Mouse (Mus musculus) CH12.LX (cell line): Measurements from ENCODE around the gene Lpar1. TPM values are rescaled to one million over a fixed set of nuclear protein-coding genes. Genes with fewer than 3 reads are reported as not detected.

Experiments
- DNase-seq: peaks from one replicate; pipeline ENCODE4 v3.0.0-alpha.2; 2013; ENCODE audit errors: extremely low read depth
- H3K27ac ChIP-seq: 2 replicates; pipeline ENCODE4 v1.5.1; 2012; ENCODE audit warnings: low read depth, mild to moderate bottlenecking, control low read depth, moderate library complexity; ENCODE audit not compliant: insufficient read depth
- H3K27me3 ChIP-seq: replicated peaks from 2 replicates; pipeline ENCODE3; 2012; ENCODE audit warnings: inconsistent platforms
- H3K36me3 ChIP-seq, 2 experiments: replicated peaks in 1 of 2; 2 replicates each; pipeline versions ENCODE3 to v1.6.1; 2012; ENCODE audit warnings: inconsistent platforms in 1 of 2, low read length in 1 of 2, mild to moderate bottlenecking in 1 of 2, mixed read lengths in 1 of 2, moderate library complexity in 1 of 2; ENCODE audit not compliant: control insufficient read depth in 1 of 2, insufficient read depth in 1 of 2
- H3K4me1 ChIP-seq, 2 experiments: 2 replicates each; pipeline ENCODE4 v1.6.1; 2012; ENCODE audit warnings: inconsistent platforms in 1 of 2, moderate library complexity in 1 of 2; ENCODE audit not compliant: insufficient read depth in 2 of 2, control insufficient read depth in 1 of 2
- H3K4me2 ChIP-seq: 2 replicates; pipeline ENCODE4 v1.6.1; 2012; ENCODE audit warnings: low read depth, mild to moderate bottlenecking, control low read depth; ENCODE audit not compliant: poor library complexity, insufficient read depth, severe bottlenecking
- H3K4me3 ChIP-seq, 3 experiments: fragments of 150-350 bp in 1 of 3; sonication (generic) in 1 of 3; replicated peaks in 1 of 3; 2 replicates each; pipeline versions ENCODE3 to v1.5.1; 2011 to 2012; ENCODE audit warnings: low read depth in 2 of 3, low read length in 2 of 3, mild to moderate bottlenecking in 2 of 3, moderate library complexity in 2 of 3, control low read depth in 1 of 3, improper control_type of control experiment in 1 of 3, inconsistent platforms in 1 of 3, mixed read lengths in 1 of 3; ENCODE audit not compliant: poor library complexity in 1 of 3
- H3K79me2 ChIP-seq: replicated peaks from 2 replicates; pipeline ENCODE4 v1.6.1; 2012; ENCODE audit warnings: mild to moderate bottlenecking, moderate library complexity; ENCODE audit not compliant: control insufficient read depth, poor library complexity, insufficient read depth, severe bottlenecking; ENCODE audit errors: extremely low read depth
- H3K9ac ChIP-seq: 2 replicates; pipeline ENCODE4 v1.6.1; 2012; ENCODE audit warnings: low read depth, mild to moderate bottlenecking, control low read depth, moderate library complexity; ENCODE audit not compliant: insufficient read depth
- H3K9me3 ChIP-seq: replicated peaks from 2 replicates; pipeline ENCODE3; 2012; ENCODE audit warnings: low read length, inconsistent platforms, mixed read lengths
- CHD1 ChIP-seq: IDR thresholded peaks from 2 replicates; pipeline ENCODE4 v1.6.1; 2012; ENCODE audit warnings: low read depth, low read length, improper control_type of control experiment, inconsistent platforms
- CTCF ChIP-seq, 2 experiments: IDR thresholded peaks in 1 of 2; conservative IDR thresholded peaks in 1 of 2; 2 replicates each; pipeline ENCODE4 v1.5.1; 2011 to 2012; ENCODE audit warnings: low read depth in 2 of 2, low read length in 2 of 2, improper control_type of control experiment in 1 of 2, inconsistent platforms in 1 of 2, mild to moderate bottlenecking in 1 of 2, moderate library complexity in 1 of 2
- ELF1 ChIP-seq: IDR thresholded peaks from 2 replicates; pipeline ENCODE4 v1.6.1; 2014; ENCODE audit warnings: low read depth, mild to moderate bottlenecking, inconsistent platforms, low read length, improper control_type of control experiment
- EP300 ChIP-seq: IDR thresholded peaks from 2 replicates; pipeline ENCODE4 v1.6.1; 2011; ENCODE audit warnings: low read length, improper control_type of control experiment
- IRF4 ChIP-seq: IDR thresholded peaks from 2 replicates; pipeline ENCODE4 v1.6.1; 2014; ENCODE audit warnings: low read depth, mild to moderate bottlenecking, inconsistent platforms, low read length, improper control_type of control experiment
- MAZ ChIP-seq: IDR thresholded peaks from 2 replicates; pipeline ENCODE4 v1.6.1; 2012; ENCODE audit warnings: low read depth, mild to moderate bottlenecking, inconsistent platforms, low read length, improper control_type of control experiment, moderate library complexity
- MEF2A ChIP-seq: IDR thresholded peaks from 2 replicates; pipeline ENCODE4 v1.6.1; 2014; ENCODE audit warnings: low read depth, mild to moderate bottlenecking, inconsistent platforms, low read length, improper control_type of control experiment, borderline replicate concordance
- MXI1 ChIP-seq: IDR thresholded peaks from 2 replicates; pipeline ENCODE4 v1.6.1; 2011; ENCODE audit warnings: mild to moderate bottlenecking, low read depth, low read length, improper control_type of control experiment
- MYC ChIP-seq: IDR thresholded peaks from 2 replicates; pipeline ENCODE4 v1.6.1; 2011; ENCODE audit warnings: low read depth, mild to moderate bottlenecking, improper control_type of control experiment, low read length
- POLR2AphosphoS2 ChIP-seq: IDR thresholded peaks from 2 replicates; pipeline ENCODE4 v1.6.1; 2011; ENCODE audit warnings: low read depth, low read length, improper control_type of control experiment
- RCOR1 ChIP-seq: conservative IDR thresholded peaks from 2 replicates; pipeline ENCODE4 v1.6.1; 2012; ENCODE audit warnings: low read depth, mild to moderate bottlenecking, inconsistent platforms, low read length, improper control_type of control experiment
- SMC3 ChIP-seq: IDR thresholded peaks from 2 replicates; pipeline ENCODE4 v1.6.1; 2011; ENCODE audit warnings: low read depth, low read length, improper control_type of control experiment
- TBP ChIP-seq: conservative IDR thresholded peaks from 2 replicates; pipeline ENCODE4 v1.6.1; 2011; ENCODE audit warnings: low read depth, low read length, improper control_type of control experiment
- UBTF ChIP-seq: IDR thresholded peaks from 2 replicates; pipeline ENCODE4 v1.6.1; 2012; ENCODE audit warnings: low read depth, mild to moderate bottlenecking, inconsistent platforms, low read length, improper control_type of control experiment, moderate library complexity
- USF2 ChIP-seq: conservative IDR thresholded peaks from 2 replicates; pipeline ENCODE4 v1.6.1; 2011; ENCODE audit warnings: low read depth, low read length, improper control_type of control experiment
- ZC3H11A ChIP-seq: IDR thresholded peaks from 2 replicates; pipeline ENCODE4 v1.6.1; 2012; ENCODE audit warnings: low read depth, mild to moderate bottlenecking, inconsistent platforms, low read length, improper control_type of control experiment
- ZKSCAN1 ChIP-seq: IDR thresholded peaks from 2 replicates; pipeline ENCODE4 v1.6.1; 2012; ENCODE audit warnings: low read depth, inconsistent platforms, low read length, improper control_type of control experiment, borderline replicate concordance
- ZMIZ1 ChIP-seq: IDR thresholded peaks from 2 replicates; pipeline ENCODE4 v1.6.1; 2012; ENCODE audit warnings: low read depth, mild to moderate bottlenecking, inconsistent platforms, low read length, improper control_type of control experiment
- dilution Hi-C: fragments of 300-500 bp; cut with MboI; formaldehyde crosslinking; loops from 2 replicates; pipeline ENCODE4 v1.14.3; 2020; ENCODE audit warnings: low sequenced_read_pairs; ENCODE audit not compliant: extremely low pct_unique_long_range_greater_than_20kb, extremely low pct_ligation_motif_present
- in situ Hi-C: fragments of 300-500 bp; cut with MboI; formaldehyde crosslinking; loops from 3 replicates; pipeline ENCODE4 v1.14.3; 2019; ENCODE audit warnings: low sequenced_read_pairs, low pct_ligation_motif_present, low pct_unique_long_range_greater_than_20kb, mixed read lengths
- polyA plus RNA-seq: library from polyadenylated mRNA; unstranded; fragments of >175 nt; gene quantifications from 2 replicates; pipeline ENCODE4 v1.2.1, GENCODE M21; 2012; ENCODE audit warnings: low read depth; ENCODE audit not compliant: insufficient read length
- total RNA-seq, 2 experiments: library from RNA; depleted of rRNA; stranded (reverse); fragments of 300-350 nt in 1 of 2; fragments of >200 nt in 1 of 2; gene quantifications; 2 replicates each; pipeline ENCODE4 v1.2.3; 2012 to 2014

Gene Lpar1
- total and polyA plus RNA-seq, 3 experiments, result 0.04 TPM; not detected in 2

DNA sequence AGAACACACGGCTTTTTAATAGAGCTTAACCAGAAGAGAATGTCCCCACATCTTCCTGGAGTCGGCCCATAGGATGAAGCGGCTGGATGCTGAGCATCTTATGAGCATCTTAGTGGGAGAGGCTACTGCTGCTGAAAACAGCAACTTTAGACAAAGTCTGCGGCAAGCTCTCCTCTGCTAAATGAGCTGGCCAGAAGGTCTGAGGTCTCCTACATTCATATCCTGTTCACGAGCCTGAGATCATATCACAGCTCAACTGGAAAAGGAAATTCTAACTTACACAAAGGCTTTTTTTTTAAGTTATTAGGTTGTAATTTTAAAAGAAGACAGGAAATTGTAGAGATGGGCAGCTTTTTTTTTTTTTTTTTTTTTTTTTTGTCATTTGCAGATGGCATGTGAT lies 33.2 kb downstream of the Lpar1 start:
- Histone ChIP-seq H3K4me2 (no peak overlapping the region), H3K4me1 (no peaks in the 10 kb centered on the region), H3K9ac (no peak overlapping the region), H3K27me3 (no peaks in the 10 kb centered on the region), H3K27ac (no peak overlapping the region), H3K36me3 (no peaks in the 10 kb centered on the region), H3K79me2 (no peaks in the 10 kb centered on the region), H3K4me3 (no peak overlapping the region), H3K9me3 (no peaks in the 10 kb centered on the region)
- in situ Hi-C loops, result no loop called here
- no peak for TF ChIP-seq ELF1
- no peak for TF ChIP-seq TBP
- no peak for TF ChIP-seq ZKSCAN1
- TF ChIP-seq USF2, result no peak
- TF ChIP-seq EP300, result no peak
- TF ChIP-seq SMC3, result no peak
- no peak for TF ChIP-seq MXI1
- no peak for TF ChIP-seq POLR2AphosphoS2
- TF ChIP-seq MYC, result no peak
- TF ChIP-seq ZMIZ1, result no peak
- no peak for DNase-seq
- dilution Hi-C loops, result no loop called here

DNA sequence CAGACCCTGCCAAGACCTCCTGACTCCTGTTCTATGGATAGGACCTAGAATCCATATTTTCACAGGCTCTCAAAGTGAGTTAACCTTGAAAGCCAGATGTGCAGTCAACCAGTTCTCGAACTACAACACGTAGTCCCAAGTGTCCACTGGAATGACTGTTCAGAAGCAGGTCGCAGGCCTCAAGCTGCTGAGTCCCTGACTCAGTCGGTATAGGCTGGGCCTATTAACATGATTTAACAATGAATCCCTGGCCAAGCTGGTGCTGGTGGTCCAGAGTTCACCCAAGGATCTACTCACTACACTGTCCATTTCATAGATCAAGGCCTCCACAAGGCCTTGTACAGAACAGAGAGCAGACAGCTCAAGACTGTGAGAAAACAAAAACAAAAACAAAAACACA lies 33.8 kb downstream of the Lpar1 start:
- in situ Hi-C loops, result no loop called here
- dilution Hi-C loops, result no loop called here
- Histone ChIP-seq H3K9me3 (no peaks in the 10 kb centered on the region), H3K4me3 (no peak overlapping the region), H3K27ac (no peak overlapping the region), H3K4me1 (no peaks in the 10 kb centered on the region), H3K79me2 (no peaks in the 10 kb centered on the region), H3K27me3 (no peaks in the 10 kb centered on the region), H3K9ac (no peak overlapping the region), H3K36me3 (no peaks in the 10 kb centered on the region), H3K4me2 (no peak overlapping the region)
- TF ChIP-seq CTCF (conservative IDR thresholded peaks at IDR 0.05 in 1 of 2, IDR thresholded peaks at IDR 0.05 in 1 of 2; ENCODE audit: low read depth in 2 of 2, low read length in 2 of 2) (no peak), IRF4 (no peak), UBTF (no peak), ZC3H11A (no peak), MEF2A (no peak), EP300 (no peak), RCOR1 (no peak), POLR2AphosphoS2 (no peak), MXI1 (no peak), MAZ (no peak), CHD1 (no peak), ZKSCAN1 (no peak)
- DNase-seq, result no peak
